Mouse (Mus musculus): ENCODE data around the gene Cln3. TPM values are rescaled to one million over a fixed set of nuclear protein-coding genes. Genes with fewer than 3 reads are reported as not detected.

Cln3 gene
- total RNA-seq, 2 experiments from 2014 or later: 24.4 to 30.8 TPM

DNA sequence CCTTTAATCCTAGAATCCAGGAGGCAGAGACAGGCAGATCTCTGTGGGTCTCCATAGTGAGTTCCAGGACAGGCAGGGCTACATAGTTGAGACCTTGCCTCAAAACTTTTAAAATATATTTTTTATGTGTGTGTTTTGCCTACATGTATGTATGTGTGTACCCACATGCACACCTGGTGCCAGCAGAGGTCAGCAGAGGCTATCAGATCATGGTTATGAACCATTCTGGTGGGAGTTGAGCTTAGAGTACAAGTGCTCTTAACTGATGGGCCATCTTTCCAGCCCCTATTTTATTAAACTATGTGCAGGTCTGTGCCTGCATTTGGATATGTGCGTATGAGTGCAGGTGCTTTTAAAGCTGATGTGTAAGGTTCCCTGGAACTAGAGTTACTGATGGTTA is 30.8 kb downstream of the Cln3 start:
- no peak overlapping the region for H3K27ac ChIP-seq
- no peak; the same call in 1 of the 2 replicates for TF ChIP-seq CTCF (IDR thresholded peaks at IDR 0.05)
- no peak overlapping the region for H3K4me3 ChIP-seq
- intact Hi-C loops (cut with DNase I): no loop called here
- DNase-seq (ENCODE audit: extremely low spot score in 1 of 2, low spot score in 2 of 2): no peak

DNA sequence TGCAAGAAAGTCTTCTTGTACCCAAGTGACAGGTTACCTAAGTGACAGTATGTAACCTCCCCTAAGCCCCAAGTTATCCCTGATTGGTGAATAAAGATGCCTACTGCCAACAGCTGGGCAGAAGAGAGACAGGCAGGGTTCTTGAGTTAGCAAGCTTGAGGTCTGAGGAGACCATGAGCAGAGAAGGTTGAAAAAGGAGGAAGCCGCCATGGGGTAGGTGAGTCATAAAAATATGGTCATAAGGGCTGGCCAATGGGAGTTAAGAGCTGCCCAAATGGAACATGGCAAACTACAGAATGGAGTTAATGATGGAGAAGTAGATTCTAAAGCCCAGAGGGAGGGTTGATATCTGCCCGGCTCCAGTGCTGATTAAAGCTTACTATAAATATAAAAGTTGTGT is 40.0 kb downstream of the Cln3 start:
- intact Hi-C loops (cut with DNase I): no loop called here
- H3K27ac ChIP-seq: no peak overlapping the region
- no peak overlapping the region for H3K4me3 ChIP-seq
- no peak for TF ChIP-seq CTCF (IDR thresholded peaks at IDR 0.05)
- DNase-seq (ENCODE audit: extremely low spot score in 1 of 2, low spot score in 2 of 2): no peak

DNA sequence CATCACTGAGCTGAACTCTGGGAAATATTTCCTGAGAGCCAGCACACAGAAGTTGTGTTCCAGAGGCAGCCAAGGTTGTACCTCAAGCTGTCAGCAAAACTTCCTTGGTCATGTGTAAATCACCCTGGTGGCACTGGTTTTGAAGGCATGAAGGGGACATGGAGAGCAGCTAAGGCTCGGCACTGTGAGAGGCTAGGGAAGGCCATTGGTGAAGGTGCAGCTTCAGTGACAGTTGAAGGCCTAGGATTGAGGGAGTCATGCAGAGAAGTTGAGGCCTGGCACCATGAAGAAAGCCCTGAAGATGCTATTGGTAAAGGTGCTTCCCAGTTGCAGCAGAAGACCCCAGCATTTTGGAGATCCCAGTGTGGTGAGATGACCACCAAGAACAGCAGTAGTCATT is 44.0 kb downstream of the Cln3 start:
- no peak for DNase-seq (ENCODE audit: extremely low spot score in 1 of 2, low spot score in 2 of 2)
- intact Hi-C loops (cut with DNase I): no loop called here
- no peak for TF ChIP-seq CTCF (IDR thresholded peaks at IDR 0.05)
- H3K27ac ChIP-seq: no peak overlapping the region
- no peak overlapping the region for H3K4me3 ChIP-seq

DNA sequence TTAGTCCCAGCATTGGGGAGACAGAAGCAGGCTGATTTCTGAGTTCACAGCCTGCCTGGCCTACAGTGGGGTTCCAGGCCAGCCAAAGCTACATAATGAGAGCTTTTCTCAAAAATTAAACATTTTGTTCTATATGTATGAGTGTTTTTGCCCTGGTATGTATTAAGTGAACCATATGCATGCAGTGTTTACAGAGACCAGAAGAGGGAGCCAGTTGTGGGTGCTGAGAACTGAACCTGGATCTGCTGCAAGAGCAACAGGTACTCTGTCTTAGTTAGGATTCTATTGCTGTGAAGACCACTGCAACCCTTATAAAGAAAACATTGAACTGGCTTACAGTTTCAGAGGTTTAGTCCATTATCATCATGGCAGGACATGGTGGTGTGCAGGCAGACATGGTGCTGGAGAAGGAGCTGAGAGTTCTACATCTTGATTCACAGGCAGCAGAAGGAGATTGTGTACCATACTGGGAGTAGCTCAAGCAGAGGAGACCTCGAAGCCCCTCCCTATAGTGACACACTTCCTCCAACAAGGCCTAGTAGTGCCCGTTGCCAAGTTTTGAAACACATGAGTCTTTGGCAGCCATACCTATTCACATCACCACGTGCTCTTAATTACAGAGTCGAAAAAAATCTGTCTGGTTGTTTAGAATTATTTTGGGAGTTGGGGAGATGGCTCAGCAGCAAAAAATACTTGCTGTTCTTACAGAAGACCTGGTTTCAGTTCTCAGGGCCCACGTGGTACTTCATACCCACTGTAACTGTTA is 47.6 kb downstream of the Cln3 start:
- intact Hi-C loops (cut with DNase I): no loop called here
- Histone ChIP-seq H3K4me3 (no peak overlapping the region), H3K27ac (no peak overlapping the region)
- peak; percentile 49 for TF ChIP-seq CTCF (IDR thresholded peaks at IDR 0.05)
- no peak for DNase-seq (ENCODE audit: extremely low spot score in 1 of 2, low spot score in 2 of 2)

DNA sequence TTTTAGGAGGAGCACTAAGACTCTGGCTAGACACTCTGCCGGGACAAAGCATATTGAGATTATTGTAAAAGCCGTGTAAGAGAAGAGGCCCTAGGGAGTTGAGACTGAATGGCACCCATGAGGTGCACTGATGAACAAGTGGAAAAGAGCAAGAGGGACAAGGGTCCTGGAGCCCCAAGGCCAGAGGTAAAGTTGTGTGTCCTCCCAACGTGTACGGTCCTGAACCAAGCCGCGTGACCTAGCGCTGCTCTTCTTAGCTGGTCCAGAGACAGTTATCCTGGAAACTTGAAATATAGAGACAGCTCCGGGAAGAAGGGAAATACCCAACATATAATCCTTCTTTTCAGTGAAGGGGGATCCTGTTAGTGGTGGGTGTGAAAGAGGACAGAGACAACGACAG is 49.2 kb downstream of the Cln3 start:
- intact Hi-C loops (cut with DNase I): no loop called here
- Histone ChIP-seq H3K4me3 (no peak overlapping the region; the same call in 1 of the 2 replicates), H3K27ac (no peak overlapping the region)
- no peak for DNase-seq (ENCODE audit: extremely low spot score in 1 of 2, low spot score in 2 of 2)
- no peak for TF ChIP-seq CTCF (IDR thresholded peaks at IDR 0.05)

DNA sequence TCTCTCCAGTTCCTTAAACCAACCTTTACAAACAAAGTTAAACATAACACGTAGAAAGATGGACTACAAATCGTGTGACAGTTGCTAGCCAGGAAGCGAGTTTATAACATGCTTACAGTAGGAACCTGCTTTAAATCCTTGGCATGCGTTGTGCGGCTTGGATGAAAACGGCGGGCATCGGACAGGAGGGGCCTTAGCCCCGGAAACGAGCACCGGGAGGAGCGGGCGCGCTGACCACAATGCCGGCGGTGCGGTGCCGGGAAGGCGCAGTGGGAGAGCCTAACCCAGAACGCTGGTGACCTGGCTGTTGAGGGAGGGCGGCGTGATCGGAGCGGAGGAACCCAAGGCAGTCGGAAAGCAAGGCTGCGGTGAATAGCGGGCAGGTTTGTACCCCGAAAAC is 49.9 kb downstream of the Cln3 start:
- H3K4me3 ChIP-seq: peak overlapping the region; percentile 35
- DNase-seq (ENCODE audit: extremely low spot score in 1 of 2, low spot score in 2 of 2): no peak
- intact Hi-C loops (cut with DNase I): no loop called here
- H3K27ac ChIP-seq: no peak overlapping the region
- no peak for TF ChIP-seq CTCF (IDR thresholded peaks at IDR 0.05)

DNA sequence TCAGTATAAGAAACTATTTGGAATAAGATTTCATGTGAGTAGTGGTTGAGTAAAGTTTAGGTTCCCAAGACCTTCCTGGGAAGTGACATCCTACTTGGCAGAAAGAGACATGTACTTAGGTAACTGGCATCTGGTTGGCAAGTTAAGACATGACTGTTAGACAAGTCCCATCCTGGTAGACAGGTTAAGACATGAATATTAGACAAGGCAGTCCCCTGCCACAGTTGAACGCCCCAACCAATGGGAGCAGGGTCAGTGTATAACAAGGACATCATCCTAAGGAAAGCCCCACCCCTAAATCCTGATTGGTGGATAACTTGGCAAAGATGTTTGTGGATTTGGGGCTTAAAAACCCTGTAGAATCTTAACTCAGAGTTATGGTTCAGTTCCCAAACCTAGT is 52.2 kb downstream of the Cln3 start:
- intact Hi-C loops (cut with DNase I): no loop called here
- no peak overlapping the region for H3K27ac ChIP-seq
- no peak for DNase-seq (ENCODE audit: extremely low spot score in 1 of 2, low spot score in 2 of 2)
- no peak for TF ChIP-seq CTCF (IDR thresholded peaks at IDR 0.05)
- no peak overlapping the region for H3K4me3 ChIP-seq

DNA sequence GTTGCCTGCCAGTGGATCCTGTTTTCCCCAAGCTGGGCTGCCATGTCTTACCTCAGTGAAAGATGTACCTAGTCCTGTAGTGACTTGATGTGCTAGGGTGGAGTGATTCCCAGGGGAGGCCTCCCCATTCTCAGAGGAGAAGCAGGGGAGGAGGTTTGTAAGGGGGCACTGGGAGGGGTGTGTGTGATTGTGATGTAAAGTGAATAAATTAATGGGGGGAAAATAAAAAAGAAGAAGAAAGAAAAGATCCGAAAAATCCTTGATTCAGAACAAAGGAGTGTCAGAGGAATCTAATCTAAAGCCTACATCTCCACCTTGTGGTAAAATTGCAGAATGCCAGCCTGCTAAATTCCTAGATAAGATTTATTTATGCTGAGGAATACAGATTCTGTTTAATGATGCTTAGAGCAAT is 57.4 kb downstream of the Cln3 start:
- intact Hi-C loops (cut with DNase I): loop anchor here (1.0 to 5.0 kb wide), 4 partner anchors 47 to 266 kb away; no protein-coding TSS in a partner anchor
- no peak for DNase-seq (ENCODE audit: extremely low spot score in 1 of 2, low spot score in 2 of 2)
- Histone ChIP-seq H3K27ac (no peak overlapping the region), H3K4me3 (no peak overlapping the region)
- TF ChIP-seq CTCF (IDR thresholded peaks at IDR 0.05): peak; percentile 95

DNA sequence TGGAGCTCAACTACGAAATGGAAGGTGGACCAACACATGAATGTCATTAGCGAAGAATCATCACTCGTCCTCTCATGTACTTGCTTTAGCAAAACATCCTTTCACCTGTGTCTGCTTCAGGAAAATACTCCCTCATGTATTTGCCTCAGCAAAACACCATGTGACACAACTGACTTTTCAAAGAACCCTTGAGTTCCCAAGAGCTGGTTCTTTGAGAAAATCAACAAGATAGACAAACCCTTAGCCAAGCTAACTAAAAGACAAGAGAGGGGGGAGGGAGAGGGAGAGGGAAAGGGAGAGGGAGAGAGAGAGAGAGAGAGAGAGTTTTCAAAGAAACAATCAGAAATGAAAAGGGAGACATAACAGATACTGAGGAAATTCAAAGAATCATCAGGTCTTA is 62.3 kb downstream of the Cln3 start:
- DNase-seq (ENCODE audit: extremely low spot score in 1 of 2, low spot score in 2 of 2): no peak
- H3K27ac ChIP-seq: no peak overlapping the region
- intact Hi-C loops (cut with DNase I): no loop called here
- H3K4me3 ChIP-seq: no peak overlapping the region
- TF ChIP-seq CTCF (IDR thresholded peaks at IDR 0.05): no peak

Small RNA genes within 50 kb of the gene (microRNA-seq; reads per million reads assigned to microRNA genes)
- 4.6 to 6.0 reads per million in 2 experiments for gene Mir7059

Other genes with a start within 250 kb of the Cln3 start
- 1 to 10 TPM in 1 of 2 experiments, under 1 TPM in 1; 0.93 to 1.2 TPM for gene Lat, start 216.2 kb downstream of the Cln3 start, total RNA-seq (2021)
- gene Spns1, start 208.4 kb downstream of the Cln3 start, total RNA-seq (2021): 10 to 100 TPM; 85.0 to 95.6 TPM
- gene Nfatc2ip, start 189.1 kb downstream of the Cln3 start, total RNA-seq (2021): 1 to 10 TPM; 6.2 to 6.8 TPM
- not detected for gene Cd19, start 170.9 kb downstream of the Cln3 start, total RNA-seq (2021)
- 10 to 100 TPM; 14.7 to 14.8 TPM for gene Rabep2, start 157.1 kb downstream of the Cln3 start, total RNA-seq (2021)
- under 1 TPM; 0.14 to 0.35 TPM for gene Atp2a1, start 122.7 kb downstream of the Cln3 start, total RNA-seq (2021)
- gene Sh2b1, start 110.4 kb downstream of the Cln3 start, total RNA-seq (2021): 10 to 100 TPM; 76.5 to 78.3 TPM
- 10 to 100 TPM; 78.0 to 93.5 TPM for gene Tufm, start 98.5 kb downstream of the Cln3 start, total RNA-seq (2021)
- gene Atxn2l, start 82.4 kb downstream of the Cln3 start, total RNA-seq (2021): 100 to 1,000 TPM; 131 to 139 TPM
- 100 to 1,000 TPM; 173 to 179 TPM for gene Eif3c, start 19.4 kb downstream of the Cln3 start, total RNA-seq (2021)
- gene Apobr, start 875 bp downstream of the Cln3 start, total RNA-seq (2021): 1 to 10 TPM in 1 of 2 experiments, under 1 TPM in 1; 0.45 to 1.2 TPM
- gene Il27, start 9.1 kb upstream of the Cln3 start, total RNA-seq (2021): not detected
- gene Nupr1, start 45.0 kb upstream of the Cln3 start, total RNA-seq (2021): 10 to 100 TPM; 17.6 to 21.0 TPM
- gene Sgf29, start 63.5 kb upstream of the Cln3 start, total RNA-seq (2021): 10 to 100 TPM; 30.2 to 33.5 TPM
- gene Sult1a1, start 90.6 kb upstream of the Cln3 start, total RNA-seq (2021): 10 to 100 TPM; 10.8 to 13.6 TPM
- 100 to 1,000 TPM; 100 to 106 TPM for gene Bola2, start 109.6 kb upstream of the Cln3 start, total RNA-seq (2021)
- gene Slx1b, start 110.0 kb upstream of the Cln3 start, total RNA-seq (2021): 10 to 100 TPM; 17.9 to 21.1 TPM
- 100 to 1,000 TPM; 164 to 185 TPM for gene Coro1a, start 122.0 kb upstream of the Cln3 start, total RNA-seq (2021)
- 100 to 1,000 TPM; 155 to 166 TPM for gene Mapk3, start 173.8 kb upstream of the Cln3 start, total RNA-seq (2021)
- 1 to 10 TPM; 2.4 to 3.4 TPM for gene Gdpd3, start 180.5 kb upstream of the Cln3 start, total RNA-seq (2021)
- 100 to 1,000 TPM; 312 to 323 TPM for gene Ypel3, start 191.1 kb upstream of the Cln3 start, total RNA-seq (2021)
- gene Tbx6, start 195.7 kb upstream of the Cln3 start, total RNA-seq (2021): 1 to 10 TPM; 1.1 to 1.2 TPM
- 10 to 100 TPM; 50.4 TPM for gene Ppp4c, start 206.7 kb upstream of the Cln3 start, total RNA-seq (2021)
- gene Fam57b, start 211.9 kb upstream of the Cln3 start, total RNA-seq (2021): 10 to 100 TPM; 71.6 to 77.4 TPM
- gene 4930451I11Rik, start 245.8 kb upstream of the Cln3 start, total RNA-seq (2021): not detected

Data from left cerebral cortex, adult 2 months (tissue).